Comparison of ENCODE assay signal across 8 mouse cellular contexts in genomic region chr11:6417490-6417889, GRCm38 (mm10). TPM values are rescaled to one million over a fixed set of nuclear protein-coding genes. Genes with fewer than 3 reads are reported as not detected.
DNase-seq lines count a peak whose midpoint lies in the region; ATAC-seq and TF ChIP-seq lines count a peak whose summit lies in the region.

No protein-coding gene starts in this region.

- peak overlapping the region; percentile 84 for H3K4me3 ChIP-seq in heart, adult 2 months
- H3K4me3 ChIP-seq in C2C12 (ENCODE audit: insufficient read depth, poor library complexity, severe bottlenecking): peak overlapping the region; percentile 94
- peak overlapping the region; percentile 94 for H3K4me3 ChIP-seq in forebrain, postnatal 0 days (ENCODE audit: low read depth, low read length)
- peak overlapping the region; percentile 80 for H3K4me3 ChIP-seq in liver, embryonic 15.5 days (replicated peaks)

- no peak for ATAC-seq in forebrain, postnatal 0 days
- no peak for ATAC-seq in liver, embryonic 15.5 days (ENCODE audit: insufficient read depth)

- H3K79me2 ChIP-seq in heart, adult 2 months (replicated peaks; ENCODE audit: control insufficient read depth, insufficient read depth, low read length): no peaks in the 10 kb centered on the region
- H3K79me2 ChIP-seq in C2C12 (ENCODE audit: control insufficient read depth, insufficient read depth): peaks cover 45% of the 10 kb centered on the region

- DNase-seq in heart, adult 2 months: no peak
- no peak for DNase-seq in heart, postnatal 25 days (ENCODE audit: low spot score)
- no peak for DNase-seq in forebrain, postnatal 0 days
- no peak for DNase-seq in B cell, adult 2 months
- no peak for DNase-seq in adrenal gland, postnatal 4 days (ENCODE audit: low spot score in 2 of 2)
- DNase-seq in layer of hippocampus, postnatal 10 days (ENCODE audit: low spot score in 2 of 2): no peak

- no peaks in the 10 kb centered on the region for H3K27me3 ChIP-seq in heart, adult 2 months (ENCODE audit: control insufficient read depth, insufficient read depth, low read length)
- H3K27me3 ChIP-seq in C2C12 (ENCODE audit: control insufficient read depth, insufficient read depth, insufficient read length): no peaks in the 10 kb centered on the region
- no peaks in the 10 kb centered on the region for H3K27me3 ChIP-seq in forebrain, postnatal 0 days (ENCODE audit: insufficient read depth, low read length)
- no peaks in the 10 kb centered on the region for H3K27me3 ChIP-seq in liver, embryonic 15.5 days

- H3K9ac ChIP-seq in heart, adult 2 months (ENCODE audit: low read depth, low read length): no peak overlapping the region
- no peak overlapping the region for H3K9ac ChIP-seq in forebrain, postnatal 0 days
- no peak overlapping the region for H3K9ac ChIP-seq in liver, embryonic 15.5 days

- peak overlapping the region; percentile 82 for H3K4me2 ChIP-seq in forebrain, postnatal 0 days (ENCODE audit: low read depth)
- peak overlapping the region; percentile 93 for H3K4me2 ChIP-seq in liver, embryonic 15.5 days

- intact Hi-C loops in heart, adult 2 months (cut with DNase I): loop anchor here (2.0 kb wide), 1 partner anchor 27 kb away; the partner anchor contains the start of gene H2afv
- intact Hi-C loops in heart, postnatal 25 days (cut with DNase I): loop anchor here (2.0 kb wide), 1 partner anchor 25 kb away; no protein-coding TSS in a partner anchor

- TF ChIP-seq POLR2A in heart, adult 2 months (IDR thresholded peaks at IDR 0.05; ENCODE audit: insufficient read depth, low read depth, low read length): no peak

- peaks cover 32% of the 10 kb centered on the region for H3K36me3 ChIP-seq in heart, adult 2 months (ENCODE audit: control insufficient read depth, insufficient read depth, low read length)
- H3K36me3 ChIP-seq in C2C12 (ENCODE audit: control insufficient read depth, insufficient read depth): peaks cover 41% of the 10 kb centered on the region
- H3K36me3 ChIP-seq in forebrain, postnatal 0 days (ENCODE audit: insufficient read depth): peaks cover 29% of the 10 kb centered on the region
- H3K36me3 ChIP-seq in liver, embryonic 15.5 days (replicated peaks): peaks cover 57% of the 10 kb centered on the region

- H3K27ac ChIP-seq in heart, adult 2 months: no peak overlapping the region
- no peak overlapping the region for H3K27ac ChIP-seq in forebrain, postnatal 0 days (ENCODE audit: low read depth, low read length)
- H3K27ac ChIP-seq in liver, embryonic 15.5 days (replicated peaks): peak overlapping the region; percentile 94

- H3ac ChIP-seq in C2C12 (ENCODE audit: control insufficient read depth, insufficient read length, low read depth): peak overlapping the region; percentile 57

- peaks cover 31% of the 10 kb centered on the region for H3K79me3 ChIP-seq in C2C12 (ENCODE audit: low read depth)

- TF ChIP-seq EP300 in heart, adult 2 months (IDR thresholded peaks at IDR 0.05; ENCODE audit: insufficient read depth, low read depth, low read length): no peak

- peaks cover 5% of the 10 kb centered on the region for H3K4me1 ChIP-seq in heart, adult 2 months (ENCODE audit: control insufficient read depth, insufficient read depth, low read length)
- 0 out of 2 replicates have a peak, but pooled peaks cover 14% of the 10 kb centered on the region for H3K4me1 ChIP-seq in forebrain, postnatal 0 days (ENCODE audit: insufficient read depth)
- H3K4me1 ChIP-seq in liver, embryonic 15.5 days (replicated peaks): peaks cover 46% of the 10 kb centered on the region

- no peaks in the 10 kb centered on the region for H3K9me3 ChIP-seq in forebrain, postnatal 0 days (ENCODE audit: low read length)
- peaks cover 16% of the 10 kb centered on the region for H3K9me3 ChIP-seq in liver, embryonic 15.5 days (replicated peaks)

- TF ChIP-seq CTCF in heart, adult 2 months (IDR thresholded peaks at IDR 0.05): no peak
- TF ChIP-seq CTCF in C2C12 (IDR thresholded peaks at IDR 0.05; ENCODE audit: control insufficient read depth, insufficient read depth, insufficient read length): no peak
- TF ChIP-seq CTCF in forebrain, postnatal 0 days (IDR thresholded peaks at IDR 0.05; ENCODE audit: low read depth): no peak

TF ChIP-seq in C2C12, 6 proteins besides CTCF, POLR2A, EP300 and RAD21:
- no peak for TF ChIP-seq MAX (IDR thresholded peaks at IDR 0.05)
- no peak for TF ChIP-seq MYOD1 (IDR thresholded peaks at IDR 0.05; ENCODE audit: control insufficient read depth, insufficient read length, low read depth)
- TF ChIP-seq FOSL1 (IDR thresholded peaks at IDR 0.05; ENCODE audit: insufficient read depth, low read length, poor library complexity, severe bottlenecking): no peak
- TF ChIP-seq MYOG (IDR thresholded peaks at IDR 0.05; ENCODE audit: control insufficient read depth, extremely low read depth, insufficient read length): no peak
- TF ChIP-seq CEBPB (IDR thresholded peaks at IDR 0.05; ENCODE audit: low read depth): no peak
- no peak for TF ChIP-seq USF1 (IDR thresholded peaks at IDR 0.05; ENCODE audit: low read depth)

RNA-seq across cellular contexts. Expression of gene Ppia, which starts 2.2 kb away (rescaled TPM):
- total RNA-seq in heart, adult 2 months (2021): 100 to 1,000 TPM; 304 to 328 TPM
- polyA plus RNA-seq in heart, adult 2 months (2012; rRNA removed): 298 and 449 TPM in 2 replicates
- 100 to 1,000 TPM; 316 to 357 TPM for total RNA-seq in heart, postnatal 25 days (2021)
- polyA plus RNA-seq in C2C12 (2012; fragmentation: generic; extraction: Trizol): 4,929 TPM
- total RNA-seq in forebrain, postnatal 0 days (2014; rRNA removed): 3,025 and 4,002 TPM in 2 replicates
- polyA plus RNA-seq in forebrain, postnatal 0 days (2015; fragmentation: Nextera tagmentation; extraction: Ambion mirVana): 5,423 and 7,006 TPM in 2 replicates
- 2,223 and 2,518 TPM in 2 replicates for polyA plus RNA-seq in liver, embryonic 15.5 days (2015; fragmentation: Nextera tagmentation; extraction: Ambion mirVana)
- 1,000 to 10,000 TPM; 1,693 to 1,728 TPM for total RNA-seq in adrenal gland, postnatal 4 days (2021)
- 1,000 to 10,000 TPM; 2,229 to 2,426 TPM for total RNA-seq in layer of hippocampus, postnatal 10 days (2021)

RNA-seq across cellular contexts. Expression of gene H2afv, which starts 26.8 kb away (rescaled TPM):
- total RNA-seq in heart, adult 2 months (2021): 10 to 100 TPM; 75.8 to 80.8 TPM
- polyA plus RNA-seq in heart, adult 2 months (2012; rRNA removed): 46.3 and 59.2 TPM in 2 replicates
- 10 to 100 TPM; 67.7 to 69.4 TPM for total RNA-seq in heart, postnatal 25 days (2021)
- 153 TPM for polyA plus RNA-seq in C2C12 (2012; fragmentation: generic; extraction: Trizol)
- 55.3 and 68.0 TPM in 2 replicates for total RNA-seq in forebrain, postnatal 0 days (2014; rRNA removed)
- 185 and 235 TPM in 2 replicates for polyA plus RNA-seq in forebrain, postnatal 0 days (2015; fragmentation: Nextera tagmentation; extraction: Ambion mirVana)
- 109 and 118 TPM in 2 replicates for polyA plus RNA-seq in liver, embryonic 15.5 days (2015; fragmentation: Nextera tagmentation; extraction: Ambion mirVana)
- 100 to 1,000 TPM; 105 to 130 TPM for total RNA-seq in adrenal gland, postnatal 4 days (2021)
- 10 to 100 TPM; 48.5 to 53.6 TPM for total RNA-seq in layer of hippocampus, postnatal 10 days (2021)

RNA-seq across cellular contexts. Expression of gene Zmiz2, which starts 28.6 kb away (rescaled TPM):
- 10 to 100 TPM; 36.6 to 39.3 TPM for total RNA-seq in heart, adult 2 months (2021)
- 26.2 and 35.7 TPM in 2 replicates for polyA plus RNA-seq in heart, adult 2 months (2012; rRNA removed)
- total RNA-seq in heart, postnatal 25 days (2021): 10 to 100 TPM; 38.5 to 39.0 TPM
- 33.0 TPM for polyA plus RNA-seq in C2C12 (2012; fragmentation: generic; extraction: Trizol)
- total RNA-seq in forebrain, postnatal 0 days (2014; rRNA removed): 109 and 129 TPM in 2 replicates
- polyA plus RNA-seq in forebrain, postnatal 0 days (2015; fragmentation: Nextera tagmentation; extraction: Ambion mirVana): 38.1 and 43.8 TPM in 2 replicates
- polyA plus RNA-seq in liver, embryonic 15.5 days (2015; fragmentation: Nextera tagmentation; extraction: Ambion mirVana): 3.5 and 4.3 TPM in 2 replicates
- total RNA-seq in adrenal gland, postnatal 4 days (2021): 10 to 100 TPM; 62.4 to 67.1 TPM
- 100 to 1,000 TPM; 149 to 163 TPM for total RNA-seq in layer of hippocampus, postnatal 10 days (2021)

RNA-seq across cellular contexts. Expression of gene Purb, which starts 58.2 kb away (rescaled TPM):
- 10 to 100 TPM; 28.0 to 31.5 TPM for total RNA-seq in heart, adult 2 months (2021)
- 5.0 and 9.3 TPM in 2 replicates for polyA plus RNA-seq in heart, adult 2 months (2012; rRNA removed)
- 10 to 100 TPM; 34.4 to 36.8 TPM for total RNA-seq in heart, postnatal 25 days (2021)
- polyA plus RNA-seq in C2C12 (2012; fragmentation: generic; extraction: Trizol): 41.0 TPM
- 49.9 and 53.5 TPM in 2 replicates for total RNA-seq in forebrain, postnatal 0 days (2014; rRNA removed)
- 10.9 and 18.6 TPM in 2 replicates for polyA plus RNA-seq in forebrain, postnatal 0 days (2015; fragmentation: Nextera tagmentation; extraction: Ambion mirVana)
- 7.6 TPM in 2 replicates for polyA plus RNA-seq in liver, embryonic 15.5 days (2015; fragmentation: Nextera tagmentation; extraction: Ambion mirVana)
- 10 to 100 TPM; 72.9 to 77.4 TPM for total RNA-seq in adrenal gland, postnatal 4 days (2021)
- 100 to 1,000 TPM; 249 to 250 TPM for total RNA-seq in layer of hippocampus, postnatal 10 days (2021)
